Mouse (Mus musculus) Patski (cell line): ENCODE measurements around the gene Wdfy1. TPM values are rescaled to one million over a fixed set of nuclear protein-coding genes. Genes with fewer than 3 reads are reported as not detected.

Source experiments
- ATAC-seq: fragments of 100-300 bp; one replicate; pipeline ENCODE4 v1.8.0; 2021
- CTCF ChIA-PET: fragments of 350-600 bp; sonication (Branson Sonifier 250); formaldehyde crosslinking; loops from one replicate; lab custom pipeline; 2022; ENCODE audit warnings: inconsistent platforms; lab: Charles Lee
- POLR2A ChIA-PET: fragments of 350-600 bp; sonication (Branson Sonifier 250); formaldehyde crosslinking; loops from one replicate; lab custom pipeline; 2022; ENCODE audit warnings: antibody characterized with exemption, inconsistent platforms; lab: Charles Lee
- DNase-seq: peaks from one replicate; pipeline ENCODE4 v3.0.0-alpha.2; 2011; ENCODE audit warnings: low read depth, low spot score
- H3K27me3 ChIP-seq: fragments of 371-371 bp; one replicate; pipeline ENCODE4 v1.5.1; 2021
- CTCF ChIP-seq: fragments of 100-300 bp; IDR thresholded peaks from one replicate; pipeline ENCODE4 v1.5.1; 2021
- in situ Hi-C: fragments of 300-500 bp; cut with MboI; formaldehyde crosslinking; loops from 3 replicates; pipeline ENCODE4 v1.11.1; 2018; ENCODE audit warnings: low pct_unique_long_range_greater_than_20kb, mixed read lengths
- polyA plus RNA-seq: library from polyadenylated mRNA; unstranded; gene quantifications from one replicate; pipeline ENCODE4 v1.2.3, GENCODE M21; 2021

Wdfy1 gene
- polyA plus RNA-seq, 1 experiment from 2014 or later = 37.1 TPM

DNA sequence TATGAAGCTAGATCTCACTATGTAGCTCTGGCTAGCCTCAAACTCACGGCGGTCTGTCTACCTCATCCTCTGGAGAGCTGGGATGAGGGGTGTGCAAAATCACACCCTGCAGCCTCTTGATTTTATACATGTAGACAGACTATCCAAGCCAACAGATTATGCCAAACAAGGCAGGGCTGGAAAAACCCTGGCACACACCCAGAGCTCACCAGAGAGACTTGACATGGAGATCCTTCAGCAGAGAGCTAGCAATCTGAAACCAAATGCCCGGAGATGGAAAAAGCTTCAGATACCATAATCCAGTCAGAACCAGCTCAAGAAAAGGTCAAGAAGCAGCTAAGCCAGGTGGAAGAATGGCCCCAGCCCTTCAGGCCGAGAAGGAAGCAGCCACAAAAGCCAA lies 111.0 kb downstream of the Wdfy1 start:
- no peaks in the 10 kb centered on the region for H3K27me3 ChIP-seq
- ChIA-PET POLR2A (no interaction called here), CTCF (no interaction called here)
- in situ Hi-C loops = no loop called here
- no peak for TF ChIP-seq CTCF
- ATAC-seq (no peak), DNase-seq (no peak)

- CTCF ChIA-PET = interaction anchor here (1.0 to 1.2 kb wide), 2 partner anchors 11 to 24 kb away, joined by 4 to 6 read pairs; no protein-coding TSS in a partner anchor
- no peaks in the 10 kb centered on the region for H3K27me3 ChIP-seq
- no peak for ATAC-seq
- no peak for TF ChIP-seq CTCF
- POLR2A ChIA-PET = interaction anchor here (3.2 kb wide), 1 partner anchor 11 kb away, joined by 11 read pairs; no protein-coding TSS in a partner anchor
- no peak for DNase-seq
- in situ Hi-C loops = no loop called here
Measured at GRCm38 (mm10) chr1:79659598-79659997, 116.3 kb downstream of the Wdfy1 start.

- CTCF ChIA-PET = no interaction called here
- no peaks in the 10 kb centered on the region for H3K27me3 ChIP-seq
- ATAC-seq (no peak), DNase-seq (no peak)
- no peak for TF ChIP-seq CTCF
- POLR2A ChIA-PET = interaction anchor here (1.2 kb wide), 1 partner anchor 64 kb away, joined by 3 read pairs; no protein-coding TSS in a partner anchor
- in situ Hi-C loops = no loop called here
Measured at GRCm38 (mm10) chr1:79657411-79657810, 118.5 kb downstream of the Wdfy1 start.

DNA sequence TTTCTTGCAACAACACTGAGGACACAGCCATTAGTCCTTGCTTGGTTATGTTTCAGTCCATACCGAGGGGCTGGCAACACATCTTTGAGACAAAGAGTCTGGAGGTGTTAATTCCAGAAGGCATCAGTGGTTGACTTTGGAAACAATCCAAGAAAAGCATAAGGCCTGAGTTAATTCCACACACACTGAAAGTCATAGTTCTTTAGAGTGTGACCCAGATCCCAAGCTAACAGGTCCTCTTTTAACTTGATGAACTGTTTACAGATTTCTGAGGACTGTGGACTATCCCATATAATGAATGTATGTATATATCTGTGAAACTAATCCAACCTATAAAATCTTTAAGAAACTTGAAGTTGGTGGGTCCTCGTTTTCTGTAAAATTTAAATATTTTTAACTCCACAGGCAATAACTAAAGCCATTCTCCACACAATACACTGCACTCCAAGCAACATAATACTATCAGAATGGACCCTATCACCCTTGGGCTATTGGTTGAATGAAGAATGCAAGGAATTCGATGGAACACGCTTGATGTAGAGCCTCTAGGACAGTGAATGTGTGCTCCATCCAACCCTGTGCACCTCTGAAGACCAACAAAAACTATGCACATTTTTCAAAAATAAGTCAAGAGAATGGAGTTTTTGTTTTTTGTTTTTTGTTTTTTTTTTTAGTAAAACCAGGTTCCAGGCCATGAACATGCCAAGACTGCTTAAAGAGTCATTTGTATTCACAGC lies 120.0 kb downstream of the Wdfy1 start:
- DNase-seq (peak; percentile 48), ATAC-seq (peak; percentile 77)
- TF ChIP-seq CTCF = no peak
- in situ Hi-C loops = no loop called here
- no peaks in the 10 kb centered on the region for H3K27me3 ChIP-seq
- ChIA-PET POLR2A (no interaction called here), CTCF (no interaction called here)

DNA sequence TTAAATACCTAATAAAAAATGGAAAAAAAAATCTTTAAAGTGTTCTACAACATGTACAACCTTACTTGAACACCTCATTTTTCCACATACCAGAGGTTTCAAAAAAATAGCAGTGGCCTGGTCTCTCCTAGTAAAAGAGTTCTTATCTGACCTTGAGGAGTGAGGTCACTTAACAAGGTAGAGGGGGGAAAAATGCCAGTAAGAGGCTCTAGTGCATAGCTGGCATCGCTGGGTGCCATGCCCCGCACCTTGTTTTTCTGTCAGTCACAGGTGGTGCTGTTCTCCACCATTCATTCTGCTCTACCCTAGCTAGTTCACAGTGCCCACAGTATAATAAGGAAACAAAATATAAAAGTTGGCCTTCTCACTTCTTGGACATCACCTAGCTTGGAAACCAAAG lies 121.0 kb downstream of the Wdfy1 start:
- in situ Hi-C loops = no loop called here
- CTCF ChIA-PET = interaction anchor here (0.9 kb wide), 1 partner anchor 11 kb away, joined by 3 read pairs; no protein-coding TSS in a partner anchor
- H3K27me3 ChIP-seq = no peaks in the 10 kb centered on the region
- POLR2A ChIA-PET = interaction anchor here (0.7 kb wide), 1 partner anchor 74 kb away, joined by 3 read pairs; no protein-coding TSS in a partner anchor
- TF ChIP-seq CTCF = no peak
- DNase-seq = no peak
- ATAC-seq = no peak

Other genes with a start within 250 kb of the Wdfy1 start
- gene Ap1s3, start 104.2 kb downstream of the Wdfy1 start, polyA plus RNA-seq = 16.3 TPM
- 40.0 TPM for gene Mrpl44, start 125 bp downstream of the Wdfy1 start, polyA plus RNA-seq
- gene Serpine2, start 85.0 kb upstream of the Wdfy1 start, polyA plus RNA-seq = 2.5 TPM